Mouse (Mus musculus) E14TG2a.4 (cell line): ENCODE data around the gene Ifit1bl1.
"Not testable (repeated sequence)": the region's sequence is repeated elsewhere in the genome, so short reads cannot be mapped to it uniquely, and the experiment has no call there.

Experiments
- CTCF ChIP-seq: conservative IDR thresholded peaks from 2 replicates; pipeline ENCODE4 v1.5.1; 2014; ENCODE audit warnings: low read length
- NANOG ChIP-seq: IDR thresholded peaks from 2 replicates; pipeline ENCODE4 v1.6.1; 2014; ENCODE audit warnings: borderline replicate concordance, low read length, mixed read lengths
- POU5F1 ChIP-seq: IDR thresholded peaks from 2 replicates; pipeline ENCODE4 v1.6.1; 2014; ENCODE audit warnings: low read length, borderline replicate concordance

GRCm38 (mm10) chr19:34607237-34608051 lies 5.7 kb upstream of the Ifit1bl1 start, which contains the start of gene Ifit3b:
- TF ChIP-seq CTCF, POU5F1, NANOG: not testable (repeated sequence)
